11 mouse cellular contexts compared by ENCODE assay signal in the genomic region with DNA sequence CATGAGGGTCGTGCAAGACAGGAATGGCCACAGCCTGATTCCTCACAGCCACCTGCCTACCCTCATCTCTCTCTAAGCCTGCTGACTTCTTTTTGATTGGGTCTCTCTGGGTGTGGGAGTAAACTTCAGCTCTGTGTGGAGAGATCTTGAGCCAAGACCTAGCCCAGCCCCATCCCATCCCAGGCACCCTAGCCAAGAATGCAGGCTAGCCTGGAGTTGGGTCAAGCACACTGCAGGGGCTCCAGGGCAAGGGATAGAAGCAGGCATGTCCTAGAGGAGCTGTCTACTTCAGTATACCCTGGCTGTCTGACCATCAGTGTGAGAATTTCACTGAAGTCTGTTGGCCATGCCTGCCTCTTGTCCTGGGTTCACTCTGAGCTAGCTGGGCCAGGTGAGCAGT. TPM values are rescaled to one million over a fixed set of nuclear protein-coding genes. Genes with fewer than 3 reads are reported as not detected.
DNase-seq lines count a peak whose midpoint lies in the region; ATAC-seq lines count a peak whose summit lies in the region.
"Had no signal": no experiment of that assay in that cellular context is flagged by ENCODE, and none has a peak within 500 bp of the region (broad histone marks: within the 10 kb centered on the region; RNA-seq: fewer than 3 reads in every experiment).

No protein-coding gene starts in this region.

- H3K4me2 ChIP-seq in heart, embryonic 15.5 days, result no peak overlapping the region
- no peak overlapping the region for H3K4me2 ChIP-seq in heart, embryonic 11.5 days
- H3K4me2 ChIP-seq in forebrain, embryonic 11.5 days (ENCODE audit: low read depth, low read length, severe bottlenecking), result no peak overlapping the region
- no peak overlapping the region for H3K4me2 ChIP-seq in limb, embryonic 12.5 days
- H3K4me2 ChIP-seq: lung, embryonic 15.5 days had no signal

- H3K27me3 ChIP-seq in heart, embryonic 15.5 days, result 0 out of 2 replicates have a peak, but pooled peaks cover 21% of the 10 kb centered on the region
- H3K27me3 ChIP-seq in heart, embryonic 11.5 days (ENCODE audit: control insufficient read depth, insufficient read depth, low read length), result 0 out of 2 replicates have a peak, but pooled peaks cover 11% of the 10 kb centered on the region
- H3K27me3 ChIP-seq in forebrain, embryonic 11.5 days (ENCODE audit: control insufficient read depth, insufficient read depth, low read length), result no peaks in the 10 kb centered on the region
- no peaks in the 10 kb centered on the region for H3K27me3 ChIP-seq in limb, embryonic 12.5 days

- H3K36me3 ChIP-seq in heart, embryonic 15.5 days, result no peaks in the 10 kb centered on the region
- H3K36me3 ChIP-seq in heart, embryonic 11.5 days (ENCODE audit: control insufficient read depth, insufficient read depth, low read length), result no peaks in the 10 kb centered on the region
- no peaks in the 10 kb centered on the region for H3K36me3 ChIP-seq in forebrain, embryonic 11.5 days (ENCODE audit: control insufficient read depth, insufficient read depth, low read length)
- peaks cover 63% of the 10 kb centered on the region for H3K36me3 ChIP-seq in limb, embryonic 12.5 days
- H3K36me3 ChIP-seq: lung, embryonic 15.5 days had no signal

- H3K27ac ChIP-seq in heart, embryonic 15.5 days, result 0 out of 2 replicates have a peak overlapping the region, but pooled peaks have one; percentile 14
- H3K27ac ChIP-seq in heart, embryonic 11.5 days (ENCODE audit: low read depth, low read length), result no peak overlapping the region
- no peak overlapping the region for H3K27ac ChIP-seq in forebrain, embryonic 11.5 days (ENCODE audit: low read depth, low read length)
- peak overlapping the region; percentile 94 for H3K27ac ChIP-seq in limb, embryonic 12.5 days
- H3K27ac ChIP-seq: lung, embryonic 15.5 days had no signal

- no peak overlapping the region for H3K4me3 ChIP-seq in heart, embryonic 15.5 days
- H3K4me3 ChIP-seq in heart, embryonic 11.5 days (ENCODE audit: low read depth, low read length), result no peak overlapping the region
- no peak overlapping the region for H3K4me3 ChIP-seq in forebrain, embryonic 11.5 days (ENCODE audit: low read depth, low read length)
- no peak overlapping the region for H3K4me3 ChIP-seq in limb, embryonic 12.5 days (replicated peaks)
- H3K4me3 ChIP-seq: lung, embryonic 15.5 days had no signal

- peak; percentile 23 for DNase-seq in 3T3-L1 (ENCODE audit: low read depth, low spot score)
- peak; percentile 40 for DNase-seq in forebrain, embryonic 11.5 days (ENCODE audit: low spot score)
- DNase-seq in right cerebral cortex, postnatal 14 days, result no peak
- DNase-seq in urinary bladder, postnatal 10 days (ENCODE audit: low spot score), result no peak
- no peak for DNase-seq in frontal cortex, adult 2 months (ENCODE audit: extremely low spot score in 1 of 2, low spot score in 1 of 2)
- DNase-seq: right cerebral cortex, postnatal 25 days; thymus, adult 2 months had no signal

- ATAC-seq in heart, embryonic 15.5 days (replicated peaks; ENCODE audit: insufficient number of reproducible peaks, insufficient read depth, low FRiP score, low read depth), result no peak
- no peak for ATAC-seq in heart, embryonic 11.5 days (replicated peaks; ENCODE audit: insufficient number of reproducible peaks, low FRiP score, low TSS enrichment)
- ATAC-seq in forebrain, embryonic 11.5 days (replicated peaks; ENCODE audit: low FRiP score), result no peak
- ATAC-seq in limb, embryonic 12.5 days (ENCODE audit: insufficient number of reproducible peaks, insufficient read depth, low FRiP score, low TSS enrichment, low read depth), result no peak

- 71% methylated on average over 1 of the region's 1 CpGs for WGBS in heart, embryonic 15.5 days
- 65% methylated on average over 1 of the region's 1 CpGs for WGBS in heart, embryonic 11.5 days (ENCODE audit: insufficient replicate concordance)
- WGBS in forebrain, embryonic 11.5 days, result 42% methylated on average over 1 of the region's 1 CpGs
- 56% methylated on average over 1 of the region's 1 CpGs for WGBS in limb, embryonic 12.5 days

- peaks cover 54% of the 10 kb centered on the region for H3K4me1 ChIP-seq in heart, embryonic 15.5 days (replicated peaks)
- peaks cover 19% of the 10 kb centered on the region for H3K4me1 ChIP-seq in heart, embryonic 11.5 days (ENCODE audit: control insufficient read depth, insufficient read depth, low read length)
- H3K4me1 ChIP-seq in forebrain, embryonic 11.5 days (replicated peaks; ENCODE audit: control insufficient read depth, insufficient read depth, low read length), result peaks cover 18% of the 10 kb centered on the region
- peaks cover 85% of the 10 kb centered on the region for H3K4me1 ChIP-seq in limb, embryonic 12.5 days (replicated peaks)

- no peak overlapping the region for H3K9ac ChIP-seq in heart, embryonic 15.5 days
- no peak overlapping the region for H3K9ac ChIP-seq in heart, embryonic 11.5 days (ENCODE audit: low read depth, low read length)
- no peak overlapping the region for H3K9ac ChIP-seq in forebrain, embryonic 11.5 days (ENCODE audit: low read length)
- H3K9ac ChIP-seq in limb, embryonic 12.5 days (replicated peaks), result no peak overlapping the region
- H3K9ac ChIP-seq: lung, embryonic 15.5 days had no signal

- H3K9me3 ChIP-seq in heart, embryonic 15.5 days (replicated peaks), result no peaks in the 10 kb centered on the region
- no peaks in the 10 kb centered on the region for H3K9me3 ChIP-seq in heart, embryonic 11.5 days (replicated peaks; ENCODE audit: control insufficient read depth, low read length)
- H3K9me3 ChIP-seq in forebrain, embryonic 11.5 days (ENCODE audit: control insufficient read depth, low read length), result no peaks in the 10 kb centered on the region
- no peaks in the 10 kb centered on the region for H3K9me3 ChIP-seq in limb, embryonic 12.5 days
- H3K9me3 ChIP-seq: lung, embryonic 15.5 days had no signal

RNA-seq across cellular contexts. Expression of a gene that starts 9.3 kb away (rescaled TPM):
- 11.4 and 20.8 TPM in 2 replicates for polyA plus RNA-seq in heart, embryonic 15.5 days (2015; fragmentation: Nextera tagmentation; extraction: Ambion mirVana)
- polyA plus RNA-seq in heart, embryonic 11.5 days (2014; fragmentation: Nextera tagmentation; extraction: Ambion mirVana), result 8.6 and 12.0 TPM in 2 replicates
- 45.3 and 48.6 TPM in 2 replicates for polyA plus RNA-seq in forebrain, embryonic 11.5 days (2014; fragmentation: Nextera tagmentation; extraction: Ambion mirVana)
- 188 and 205 TPM in 2 replicates for polyA plus RNA-seq in limb, embryonic 12.5 days (2016; fragmentation: Nextera tagmentation; extraction: Ambion mirVana)
- polyA plus RNA-seq in frontal cortex, adult 2 months (2012; rRNA removed), result 22.6 and 24.7 TPM in 2 replicates

RNA-seq across cellular contexts. Expression of a gene that starts 31.6 kb away (rescaled TPM):
- polyA plus RNA-seq in heart, embryonic 15.5 days (2015; fragmentation: Nextera tagmentation; extraction: Ambion mirVana), result 0.83 and 1.1 TPM in 2 replicates
- 4.0 and 5.4 TPM in 2 replicates for polyA plus RNA-seq in heart, embryonic 11.5 days (2014; fragmentation: Nextera tagmentation; extraction: Ambion mirVana)
- polyA plus RNA-seq in forebrain, embryonic 11.5 days (2014; fragmentation: Nextera tagmentation; extraction: Ambion mirVana), result 1.8 and 2.7 TPM in 2 replicates
- polyA plus RNA-seq in limb, embryonic 12.5 days (2016; fragmentation: Nextera tagmentation; extraction: Ambion mirVana), result 1.3 and 1.7 TPM in 2 replicates
- 6.6 and 8.9 TPM in 2 replicates for polyA plus RNA-seq in frontal cortex, adult 2 months (2012; rRNA removed)

RNA-seq across cellular contexts. Expression of a gene that starts 40.4 kb away (rescaled TPM):
- polyA plus RNA-seq in heart, embryonic 15.5 days (2015; fragmentation: Nextera tagmentation; extraction: Ambion mirVana), result 46.0 and 54.6 TPM in 2 replicates
- polyA plus RNA-seq in heart, embryonic 11.5 days (2014; fragmentation: Nextera tagmentation; extraction: Ambion mirVana), result 51.6 and 61.3 TPM in 2 replicates
- 16.0 and 16.4 TPM in 2 replicates for polyA plus RNA-seq in forebrain, embryonic 11.5 days (2014; fragmentation: Nextera tagmentation; extraction: Ambion mirVana)
- polyA plus RNA-seq in limb, embryonic 12.5 days (2016; fragmentation: Nextera tagmentation; extraction: Ambion mirVana), result 52.7 and 56.6 TPM in 2 replicates
- polyA plus RNA-seq in frontal cortex, adult 2 months (2012; rRNA removed), result 20.5 and 27.1 TPM in 2 replicates

Comparison
In these comparisons a context has a peak if more than half of its experiments do, and no peak if none do; other contexts are left out.
1. H3K27ac ChIP-seq: peak in heart, embryonic 15.5 days (single experiment) and limb, embryonic 12.5 days (single experiment); none in heart, embryonic 11.5 days (single experiment) and forebrain, embryonic 11.5 days (single experiment).
2. DNase-seq: peak in 3T3-L1 (single experiment) and forebrain, embryonic 11.5 days (single experiment); none in right cerebral cortex, postnatal 14 days (single experiment), urinary bladder, postnatal 10 days (single experiment) and frontal cortex, adult 2 months (0 of 2).